Mouse (Mus musculus) MEL (cell line): ENCODE data around the gene Gm20388. TPM values are rescaled to one million over a fixed set of nuclear protein-coding genes. Genes with fewer than 3 reads are reported as not detected.

Experiments
- DNase-seq: peaks from one replicate; pipeline ENCODE4 v3.0.0; 2011; ENCODE audit warnings: low read depth, low spot score
- H3K27ac ChIP-seq: 2 replicates; pipeline ENCODE4 v1.5.1; 2012; ENCODE audit warnings: low read depth, mild to moderate bottlenecking, control low read depth, low read length, moderate library complexity; ENCODE audit not compliant: control insufficient read depth
- H3K27me3 ChIP-seq, 2 experiments: fragments of 150-350 bp in 1 of 2; sonication (generic) in 1 of 2; 2 replicates each; pipeline ENCODE4 v1.6.1; 2012; ENCODE audit warnings: low read length in 2 of 2, mild to moderate bottlenecking in 2 of 2, improper control_type of control experiment in 1 of 2, moderate library complexity in 1 of 2; ENCODE audit not compliant: insufficient read depth in 2 of 2, control insufficient read depth in 1 of 2
- H3K36me3 ChIP-seq, 2 experiments: 2 replicates each; pipeline ENCODE4 v1.6.1; 2012 to 2014; ENCODE audit warnings: low read length in 2 of 2, improper control_type of control experiment in 1 of 2, inconsistent platforms in 1 of 2, mild to moderate bottlenecking in 1 of 2; ENCODE audit not compliant: insufficient read depth in 2 of 2, control insufficient read depth in 1 of 2
- H3K4me1 ChIP-seq, 2 experiments: fragments of 150-350 bp in 1 of 2; sonication (generic) in 1 of 2; 2 replicates each; pipeline ENCODE4 v1.6.1; 2012; ENCODE audit warnings: low read length in 2 of 2, improper control_type of control experiment in 1 of 2, mild to moderate bottlenecking in 1 of 2; ENCODE audit not compliant: insufficient read depth in 2 of 2, control insufficient read depth in 1 of 2
- H3K4me3 ChIP-seq, 2 experiments: fragments of 150-350 bp in 1 of 2; sonication (generic) in 1 of 2; 2 replicates each; pipeline ENCODE4 v1.5.1; 2012; ENCODE audit warnings: low read depth in 2 of 2, low read length in 2 of 2, mild to moderate bottlenecking in 2 of 2, moderate library complexity in 2 of 2, control low read depth in 1 of 2, improper control_type of control experiment in 1 of 2; ENCODE audit not compliant: control insufficient read depth in 1 of 2, insufficient read depth in 1 of 2
- H3K79me2 ChIP-seq: 2 replicates; pipeline ENCODE4 v1.6.1; 2012; ENCODE audit warnings: mild to moderate bottlenecking, low read length, moderate library complexity; ENCODE audit not compliant: control insufficient read depth, poor library complexity, insufficient read depth
- H3K9ac ChIP-seq: 2 replicates; pipeline ENCODE4 v1.6.1; 2012; ENCODE audit warnings: low read depth, mild to moderate bottlenecking, control low read depth, low read length, moderate library complexity; ENCODE audit not compliant: control insufficient read depth, poor library complexity, severe bottlenecking
- H3K9me3 ChIP-seq: fragments of 150-350 bp; sonication (generic); replicated peaks from 2 replicates; pipeline ENCODE4 v1.6.1; 2012; ENCODE audit warnings: mild to moderate bottlenecking, low read length, improper control_type of control experiment, moderate library complexity; ENCODE audit not compliant: insufficient read depth
- BHLHE40 ChIP-seq: IDR thresholded peaks from 2 replicates; pipeline ENCODE4 v1.6.1; 2012; ENCODE audit warnings: low read depth, mild to moderate bottlenecking, inconsistent platforms, low read length, improper control_type of control experiment, borderline replicate concordance
- CTCF ChIP-seq, 3 experiments: IDR thresholded peaks in 2 of 3; conservative IDR thresholded peaks in 1 of 3; 2 replicates each; pipeline ENCODE4 v1.5.1; 2011 to 2012; ENCODE audit warnings: low read length in 3 of 3, low read depth in 2 of 3, mild to moderate bottlenecking in 2 of 3, improper control_type of control experiment in 1 of 3, inconsistent platforms in 1 of 3, mixed read lengths in 1 of 3, moderate library complexity in 1 of 3; ENCODE audit not compliant: control insufficient read depth in 1 of 3, insufficient read depth in 1 of 3, poor library complexity in 1 of 3, severe bottlenecking in 1 of 3
- E2F4 ChIP-seq: IDR thresholded peaks from 2 replicates; pipeline ENCODE4 v1.6.1; 2011; ENCODE audit warnings: low read depth, low read length, improper control_type of control experiment, borderline replicate concordance
- ELF1 ChIP-seq: IDR thresholded peaks from 2 replicates; pipeline ENCODE4 v1.6.1; 2014; ENCODE audit warnings: low read depth, mild to moderate bottlenecking, inconsistent platforms, low read length, improper control_type of control experiment, moderate library complexity
- ETS1 ChIP-seq: IDR thresholded peaks from 2 replicates; pipeline ENCODE4 v1.6.1; 2012; ENCODE audit warnings: low read depth, mild to moderate bottlenecking, inconsistent platforms, low read length, improper control_type of control experiment, moderate library complexity
- HCFC1 ChIP-seq: IDR thresholded peaks from 2 replicates; pipeline ENCODE4 v1.6.1; 2012; ENCODE audit warnings: low read depth, mild to moderate bottlenecking, inconsistent platforms, low read length, improper control_type of control experiment, moderate library complexity
- JUND ChIP-seq: IDR thresholded peaks from 2 replicates; pipeline ENCODE4 v1.6.1; 2011; ENCODE audit warnings: low read depth, mild to moderate bottlenecking, improper control_type of control experiment, low read length
- KAT2A ChIP-seq: conservative IDR thresholded peaks from 2 replicates; pipeline ENCODE4 v1.6.1; 2012; ENCODE audit warnings: low read depth, low read length, improper control_type of control experiment, inconsistent platforms
- MEF2A ChIP-seq: IDR thresholded peaks from 2 replicates; pipeline ENCODE4 v1.6.1; 2014; ENCODE audit warnings: low read depth, mild to moderate bottlenecking, inconsistent platforms, low read length, improper control_type of control experiment; ENCODE audit not compliant: poor library complexity, insufficient replicate concordance, severe bottlenecking; ENCODE audit errors: extremely low read depth
- POLR2AphosphoS2 ChIP-seq: IDR thresholded peaks from 2 replicates; pipeline ENCODE4 v1.6.1; 2011; ENCODE audit warnings: low read length, improper control_type of control experiment
- RAD21 ChIP-seq: IDR thresholded peaks from 2 replicates; pipeline ENCODE4 v1.6.1; 2011; ENCODE audit warnings: mild to moderate bottlenecking, low read depth, low read length, improper control_type of control experiment
- RCOR1 ChIP-seq: IDR thresholded peaks from 2 replicates; pipeline ENCODE4 v1.6.1; 2012; ENCODE audit warnings: low read depth, mild to moderate bottlenecking, inconsistent platforms, low read length, improper control_type of control experiment
- SMC3 ChIP-seq: IDR thresholded peaks from 2 replicates; pipeline ENCODE4 v1.6.1; 2011; ENCODE audit warnings: low read depth, low read length, improper control_type of control experiment
- TAL1 ChIP-seq: IDR thresholded peaks from 2 replicates; pipeline ENCODE4 v1.6.1; 2012; ENCODE audit warnings: mild to moderate bottlenecking, inconsistent platforms, low read length, moderate library complexity, mixed read lengths
- TBP ChIP-seq: IDR thresholded peaks from 2 replicates; pipeline ENCODE4 v1.8.0; 2011; ENCODE audit warnings: low read depth, low read length, improper control_type of control experiment
- TCF12 ChIP-seq: IDR thresholded peaks from 2 replicates; pipeline ENCODE4 v1.6.1; 2014; ENCODE audit warnings: low read depth, mild to moderate bottlenecking, inconsistent platforms, low read length, improper control_type of control experiment, moderate library complexity
- UBTF ChIP-seq: IDR thresholded peaks from 2 replicates; pipeline ENCODE4 v1.6.1; 2012; ENCODE audit warnings: low read depth, mild to moderate bottlenecking, inconsistent platforms, low read length, improper control_type of control experiment, moderate library complexity, borderline replicate concordance; ENCODE audit not compliant: insufficient read depth
- USF1 ChIP-seq: IDR thresholded peaks from 2 replicates; pipeline ENCODE4 v1.6.1; 2014; ENCODE audit warnings: low read depth, mild to moderate bottlenecking, inconsistent platforms, low read length, improper control_type of control experiment, moderate library complexity
- ZC3H11A ChIP-seq: IDR thresholded peaks from 2 replicates; pipeline ENCODE4 v1.6.1; 2012; ENCODE audit warnings: low read depth, mild to moderate bottlenecking, inconsistent platforms, low read length, improper control_type of control experiment
- ZKSCAN1 ChIP-seq: IDR thresholded peaks from 2 replicates; pipeline ENCODE4 v1.6.1; 2012; ENCODE audit warnings: low read depth, mild to moderate bottlenecking, inconsistent platforms, low read length, improper control_type of control experiment, moderate library complexity
- ZMIZ1 ChIP-seq: IDR thresholded peaks from 2 replicates; pipeline ENCODE4 v1.6.1; 2012; ENCODE audit warnings: low read depth, mild to moderate bottlenecking, inconsistent platforms, low read length, improper control_type of control experiment, moderate library complexity
- ZNF384 ChIP-seq: IDR thresholded peaks from 2 replicates; pipeline ENCODE4 v1.6.1; 2012; ENCODE audit warnings: low read depth, mild to moderate bottlenecking, inconsistent platforms, low read length, improper control_type of control experiment
- polyA plus RNA-seq, 2 experiments: library from polyadenylated mRNA; stranded (reverse) in 1 of 2; unstranded in 1 of 2; fragments of >175 nt in 1 of 2; fragments of >200 nt in 1 of 2; gene quantifications; 2 replicates each; pipeline versions ENCODE4 v1.2.1 to v1.2.4; 2012; ENCODE audit warnings: low replicate concordance in 2 of 2, low read depth in 1 of 2; ENCODE audit not compliant: insufficient read length in 2 of 2, insufficient read depth in 1 of 2, missing spikeins in 1 of 2
- total RNA-seq: library from RNA; depleted of rRNA; stranded (reverse); fragments of 300-350 nt; gene quantifications from 2 replicates; pipeline ENCODE4 v1.2.3, GENCODE M21; 2012

Gene Gm20388
- total and polyA plus RNA-seq, 3 experiments, result 11.1 to 17.8 TPM; not detected in 1

DNA sequence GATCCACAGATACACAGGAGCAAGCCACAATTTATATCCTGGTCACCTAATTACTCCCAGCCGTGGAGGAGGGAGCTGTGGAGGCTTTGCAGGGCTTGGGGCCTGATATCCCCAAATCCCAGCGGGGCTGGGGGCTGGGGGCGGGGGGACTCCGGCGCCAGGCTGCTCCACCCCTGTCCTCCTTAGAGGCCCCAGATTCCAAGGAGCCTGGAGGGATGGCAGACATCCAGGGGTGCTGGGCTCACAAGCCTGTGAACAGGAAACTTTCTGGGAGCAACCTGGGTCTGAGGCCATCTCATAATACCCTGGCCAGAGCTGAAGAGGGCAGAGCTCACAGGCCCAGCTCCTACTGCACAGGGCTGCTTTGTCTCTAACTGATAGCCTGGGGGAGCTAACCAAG is 371.8 kb downstream of the Gm20388 start:
- Histone ChIP-seq H3K9me3 (no peaks in the 10 kb centered on the region), H3K9ac (no peak overlapping the region)
- no peak for DNase-seq

DNA sequence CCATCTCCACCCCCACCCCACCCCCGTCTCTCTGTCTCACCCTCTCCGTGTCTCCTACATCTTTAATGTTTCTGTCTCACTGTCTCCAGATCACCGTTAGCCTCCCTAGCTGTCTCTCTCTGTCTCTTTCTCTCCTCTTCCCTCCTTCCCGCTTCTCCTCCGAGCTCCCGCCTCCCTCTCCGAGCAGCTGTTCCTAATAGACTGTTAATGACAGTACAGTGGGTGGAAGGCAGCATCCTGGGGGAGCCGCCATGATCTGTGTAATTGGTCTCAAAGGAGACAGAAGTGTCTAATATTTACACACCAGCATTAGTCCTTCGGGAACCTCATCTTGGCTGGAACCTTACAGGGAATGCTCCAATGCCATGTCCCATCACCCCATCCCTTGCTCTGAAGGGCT is 373.6 kb downstream of the Gm20388 start:
- Histone ChIP-seq H3K9me3 (no peaks in the 10 kb centered on the region), H3K9ac (no peak overlapping the region), H3K4me1 (peaks cover 0 to 8% of the 10 kb centered on the region in 2 experiments; a peak in 3 of 4 replicates), H3K27me3 (no peaks in the 10 kb centered on the region), H3K36me3 (no peaks in the 10 kb centered on the region), H3K4me3 (no peak overlapping the region), H3K27ac (no peak overlapping the region), H3K79me2 (no peaks in the 10 kb centered on the region)
- no peak for DNase-seq
- TF ChIP-seq TAL1, result no peak
- no peak for TF ChIP-seq UBTF
- TF ChIP-seq BHLHE40, result no peak
- no peak for TF ChIP-seq MEF2A
- TF ChIP-seq TBP, result no peak
- TF ChIP-seq ZC3H11A, result no peak
- TF ChIP-seq POLR2AphosphoS2, result no peak
- TF ChIP-seq SMC3, result no peak
- no peak for TF ChIP-seq KAT2A
- no peak for TF ChIP-seq RCOR1
- no peak for TF ChIP-seq ETS1
- TF ChIP-seq RAD21, result no peak
- TF ChIP-seq JUND, result no peak
- no peak for TF ChIP-seq ZNF384

More for the DNA sequence above, 371.8 kb downstream of the Gm20388 start:
- TF ChIP-seq USF1, result no peak
- TF ChIP-seq UBTF, result no peak
- TF ChIP-seq JUND, result no peak
- TF ChIP-seq ZMIZ1, result no peak
- no peak for TF ChIP-seq ELF1
- no peak for TF ChIP-seq SMC3
- no peak for TF ChIP-seq HCFC1
- no peak for TF ChIP-seq E2F4
- TF ChIP-seq CTCF (IDR thresholded peaks at IDR 0.05 in 2 of 3, conservative IDR thresholded peaks at IDR 0.05 in 1 of 3; ENCODE audit: control insufficient read depth in 1 of 3, insufficient read depth in 1 of 3, low read depth in 2 of 3, low read length in 3 of 3, poor library complexity in 1 of 3, severe bottlenecking in 1 of 3), result no peak
- no peak for TF ChIP-seq ZKSCAN1
- TF ChIP-seq TBP, result no peak
- TF ChIP-seq RAD21, result no peak
- TF ChIP-seq MEF2A, result no peak
- no peak for TF ChIP-seq ZNF384
- TF ChIP-seq TCF12, result no peak
- Histone ChIP-seq H3K79me2 (no peaks in the 10 kb centered on the region), H3K27me3 (no peaks in the 10 kb centered on the region), H3K4me3 (no peak overlapping the region), H3K4me1 (peaks cover 0 to 14% of the 10 kb centered on the region in 2 experiments; a peak in 3 of 4 replicates), H3K36me3 (no peaks in the 10 kb centered on the region), H3K27ac (no peak overlapping the region)
